Mouse (Mus musculus) testis, adult 2 months (tissue): ENCODE results near the gene Phf6.

ENCODE experiments used
- CTCF ChIP-seq: fragments of 200-500 bp; IDR thresholded peaks from 2 replicates; pipeline ENCODE4 v1.5.1; 2012; ENCODE audit warnings: low read depth, mild to moderate bottlenecking, inconsistent platforms, low read length, moderate library complexity; ENCODE audit not compliant: control insufficient read depth, insufficient read depth, insufficient replicate concordance
- POLR2A ChIP-seq: fragments of 200-500 bp; IDR thresholded peaks from 2 replicates; pipeline ENCODE4 v1.6.1; 2012; ENCODE audit warnings: low read depth, mild to moderate bottlenecking, inconsistent platforms, low read length, moderate library complexity; ENCODE audit not compliant: control insufficient read depth

DNA sequence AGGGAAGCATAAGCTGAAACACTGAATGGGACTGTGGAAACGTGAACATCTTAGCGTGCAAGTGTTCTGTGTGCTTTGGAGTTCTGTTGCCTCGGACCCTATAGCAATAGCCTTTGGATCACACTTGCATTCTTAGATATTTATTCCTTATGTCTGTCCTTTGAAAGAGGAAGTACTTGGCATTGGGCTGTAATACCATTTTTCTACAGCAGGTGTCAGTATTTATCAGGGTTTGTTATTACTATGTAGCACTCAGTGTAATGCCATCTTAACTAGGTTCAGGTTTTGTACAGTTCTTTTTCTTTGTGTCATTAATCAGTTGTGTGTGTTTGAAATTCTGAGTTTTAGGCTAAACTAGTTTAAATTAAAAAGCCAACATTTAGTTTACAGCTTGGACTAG is 94.0 kb downstream of the Phf6 start:
- TF ChIP-seq CTCF (no peak), POLR2A (no peak)
